Mouse (Mus musculus) hindbrain, embryonic 14.5 days (tissue): ENCODE results near the gene Acsf2. TPM values are rescaled to one million over a fixed set of nuclear protein-coding genes. Genes with fewer than 3 reads are reported as not detected.
A peak's percentile ranks its signal among the peaks of the same experiment; 100 is the strongest.

ENCODE experiments used
- ATAC-seq: fragments of 200-750 bp; cut with Nextera tagmentation; 2 replicates; pipeline ENCODE4 v1.8.0; 2017; ENCODE audit warnings: moderate number of reproducible peaks, mild to moderate bottlenecking, moderate TSS enrichment, moderate library complexity; ENCODE audit not compliant: low FRiP score
- DNase-seq: peaks from one replicate; pipeline ENCODE4 v3.0.0-alpha.2; 2015; ENCODE audit warnings: low spot score
- H3K27ac ChIP-seq: fragments of 300-500 bp; sonication (generic); 2 replicates; pipeline ENCODE4 v1.5.1; 2014; ENCODE audit warnings: mild to moderate bottlenecking, moderate library complexity
- H3K27me3 ChIP-seq: fragments of 300-500 bp; sonication (generic); 2 replicates; pipeline ENCODE4 v1.6.1; 2014; ENCODE audit warnings: mild to moderate bottlenecking, low read length, mixed read lengths; ENCODE audit not compliant: control insufficient read depth, insufficient read depth
- H3K36me3 ChIP-seq: fragments of 300-500 bp; sonication (generic); replicated peaks from 2 replicates; pipeline ENCODE4 v1.6.1; 2014; ENCODE audit not compliant: control insufficient read depth, insufficient read depth
- H3K4me1 ChIP-seq: fragments of 300-500 bp; sonication (generic); replicated peaks from 2 replicates; pipeline ENCODE4 v1.6.1; 2014; ENCODE audit warnings: antibody characterized with exemption, low read length, mixed read lengths; ENCODE audit not compliant: control insufficient read depth, insufficient read depth
- H3K4me2 ChIP-seq: fragments of 300-500 bp; sonication (generic); replicated peaks from 2 replicates; pipeline ENCODE4 v1.6.1; 2014; ENCODE audit warnings: mild to moderate bottlenecking, moderate library complexity
- H3K4me3 ChIP-seq: fragments of 300-500 bp; sonication (generic); replicated peaks from 2 replicates; pipeline ENCODE4 v1.5.1; 2014; ENCODE audit warnings: mild to moderate bottlenecking, low read length
- H3K9ac ChIP-seq: fragments of 300-500 bp; sonication (generic); 2 replicates; pipeline ENCODE4 v1.6.1; 2014
- H3K9me3 ChIP-seq: fragments of 300-500 bp; sonication (generic); 2 replicates; pipeline ENCODE4 v1.6.1; 2016; ENCODE audit warnings: low read length; ENCODE audit not compliant: control insufficient read depth
- WGBS: fragments of 180-500 bp; shearing (Covaris S2); extraction: QIAGEN DNeasy Blood & Tissue Kit; methylation state at CpG from one replicate; pipeline ENCODE4 v1.1.7; 2014; 5-methylcytosine and 5-hydroxymethylcytosine counted together
- polyA plus RNA-seq: library from polyadenylated mRNA; unstranded; fragments of >200 nt; fragmentation: Nextera tagmentation; extraction: Ambion mirVana; gene quantifications from 2 replicates; pipeline ENCODE4 v1.2.1, GENCODE M21; 2014

Acsf2 gene
- polyA plus RNA-seq, 1 experiment from 2014 or later, result 2.1 TPM

- peaks cover 13% of the 10 kb centered on the region for H3K4me1 ChIP-seq
- DNase-seq (no peak), ATAC-seq (peak; percentile 43; the same call in 1 of the 2 replicates)
- H3K9ac ChIP-seq, result peak overlapping the region; percentile 88
- under 1% methylated on average over 28 of the region's 28 CpGs for WGBS
- no peaks in the 10 kb centered on the region for H3K9me3 ChIP-seq
- H3K36me3 ChIP-seq, result peaks cover 32% of the 10 kb centered on the region
- H3K4me3 ChIP-seq, result peak overlapping the region; percentile 87
- peak overlapping the region; percentile 93 for H3K4me2 ChIP-seq
- peak overlapping the region; percentile 75 for H3K27ac ChIP-seq
- no peaks in the 10 kb centered on the region for H3K27me3 ChIP-seq
These were observed 28.2 kb upstream of the Acsf2 start for GRCm38 (mm10) chr11:94629884-94630198.

GRCm38 (mm10) chr11:94629199-94629883 lies 27.7 kb upstream of the Acsf2 start, which contains the start of gene Lrrc59:
Lrrc59 (plus strand) TSS chr11:94629767.
- ATAC-seq (peak; percentile 93), DNase-seq (peak; percentile 94)
- no peaks in the 10 kb centered on the region for H3K9me3 ChIP-seq
- peak within 1 kb of the TSS; percentile 87 for H3K4me3 ChIP-seq
- 6% methylated on average over 41 of the region's 41 CpGs for WGBS
- no peaks in the 10 kb centered on the region for H3K27me3 ChIP-seq
- H3K9ac ChIP-seq, result peak within 1 kb of the TSS; percentile 88
- H3K4me2 ChIP-seq, result peak within 1 kb of the TSS; percentile 93
- peaks cover 27% of the 10 kb centered on the region for H3K36me3 ChIP-seq
- H3K4me1 ChIP-seq, result peaks cover 13% of the 10 kb centered on the region
- peak within 1 kb of the TSS; percentile 75 for H3K27ac ChIP-seq

- Histone ChIP-seq H3K4me2 (no peak overlapping the region), H3K27ac (no peak overlapping the region), H3K36me3 (no peaks in the 10 kb centered on the region), H3K4me1 (no peaks in the 10 kb centered on the region), H3K4me3 (no peak overlapping the region), H3K9ac (no peak overlapping the region), H3K9me3 (no peaks in the 10 kb centered on the region), H3K27me3 (no peaks in the 10 kb centered on the region)
- DNase-seq (no peak), ATAC-seq (no peak)
- WGBS, result 77% methylated on average over 2 of the region's 2 CpGs
These were observed 20.5 kb upstream of the Acsf2 start for GRCm38 (mm10) chr11:94622162-94622561.

GRCm38 (mm10) chr11:94621458-94621852 lies 19.8 kb upstream of the Acsf2 start:
- H3K36me3 ChIP-seq, result no peaks in the 10 kb centered on the region
- H3K4me1 ChIP-seq, result no peaks in the 10 kb centered on the region
- no peak overlapping the region for H3K4me3 ChIP-seq
- no peaks in the 10 kb centered on the region for H3K27me3 ChIP-seq
- no peak overlapping the region for H3K27ac ChIP-seq
- no peak overlapping the region for H3K9ac ChIP-seq
- H3K9me3 ChIP-seq, result no peaks in the 10 kb centered on the region
- ATAC-seq (no peak), DNase-seq (no peak)
- no peak overlapping the region for H3K4me2 ChIP-seq

- Histone ChIP-seq H3K27ac (no peak overlapping the region), H3K4me1 (no peaks in the 10 kb centered on the region), H3K27me3 (no peaks in the 10 kb centered on the region), H3K9ac (no peak overlapping the region), H3K4me3 (no peak overlapping the region), H3K4me2 (no peak overlapping the region), H3K36me3 (no peaks in the 10 kb centered on the region), H3K9me3 (no peaks in the 10 kb centered on the region)
- ATAC-seq, result no peak
- WGBS, result 51% methylated on average over 6 of the region's 6 CpGs
- DNase-seq, result no peak
These were observed 19.2 kb upstream of the Acsf2 start for GRCm38 (mm10) chr11:94620766-94621457.

- Histone ChIP-seq H3K9ac (no peak overlapping the region), H3K27me3 (no peaks in the 10 kb centered on the region), H3K4me3 (no peak overlapping the region), H3K27ac (no peak overlapping the region), H3K36me3 (no peaks in the 10 kb centered on the region), H3K4me1 (no peaks in the 10 kb centered on the region), H3K4me2 (no peak overlapping the region), H3K9me3 (no peaks in the 10 kb centered on the region)
- no peak for DNase-seq
- no peak for ATAC-seq
- 97% methylated on average over 2 of the region's 2 CpGs for WGBS
These were observed 16.0 kb upstream of the Acsf2 start for GRCm38 (mm10) chr11:94617646-94618045.

GRCm38 (mm10) chr11:94615494-94615893 lies 13.8 kb upstream of the Acsf2 start:
- DNase-seq (no peak), ATAC-seq (no peak)
- no peaks in the 10 kb centered on the region for H3K27me3 ChIP-seq
- no peak overlapping the region for H3K4me2 ChIP-seq
- H3K4me3 ChIP-seq, result no peak overlapping the region
- H3K36me3 ChIP-seq, result no peaks in the 10 kb centered on the region
- no peaks in the 10 kb centered on the region for H3K4me1 ChIP-seq
- H3K27ac ChIP-seq, result no peak overlapping the region
- H3K9ac ChIP-seq, result no peak overlapping the region
- 35% methylated on average over 4 of the region's 4 CpGs for WGBS
- no peaks in the 10 kb centered on the region for H3K9me3 ChIP-seq

GRCm38 (mm10) chr11:94614603-94615002 lies 12.9 kb upstream of the Acsf2 start:
- Histone ChIP-seq H3K9ac (no peak overlapping the region), H3K36me3 (no peaks in the 10 kb centered on the region), H3K4me1 (no peaks in the 10 kb centered on the region), H3K4me2 (no peak overlapping the region), H3K9me3 (no peaks in the 10 kb centered on the region), H3K4me3 (no peak overlapping the region), H3K27ac (no peak overlapping the region), H3K27me3 (no peaks in the 10 kb centered on the region)
- ATAC-seq, result no peak
- DNase-seq, result no peak
- WGBS, result 69% methylated on average over 4 of the region's 4 CpGs

- ATAC-seq, result peak; percentile 64; the same call in 1 of the 2 replicates
- 69% methylated on average over 4 of the region's 4 CpGs for WGBS
- no peak overlapping the region for H3K4me2 ChIP-seq
- no peak overlapping the region for H3K4me3 ChIP-seq
- H3K9me3 ChIP-seq, result no peaks in the 10 kb centered on the region
- H3K36me3 ChIP-seq, result no peaks in the 10 kb centered on the region
- H3K27ac ChIP-seq, result no peak overlapping the region
- DNase-seq, result peak; percentile 25
- no peak overlapping the region for H3K9ac ChIP-seq
- H3K4me1 ChIP-seq, result no peaks in the 10 kb centered on the region
- H3K27me3 ChIP-seq, result no peaks in the 10 kb centered on the region
These were observed 9.4 kb upstream of the Acsf2 start for GRCm38 (mm10) chr11:94610744-94611740.
